Mouse (Mus musculus) hindbrain, postnatal 0 days (tissue): Measurements from ENCODE around the gene Ubtd1. TPM values are rescaled to one million over a fixed set of nuclear protein-coding genes. Genes with fewer than 3 reads are reported as not detected.

ENCODE experiments used
- ATAC-seq: fragments of 200-750 bp; cut with Nextera tagmentation; 2 replicates; pipeline ENCODE4 v1.8.0; 2017; ENCODE audit warnings: mild to moderate bottlenecking, moderate TSS enrichment, moderate library complexity
- DNase-seq: peaks from one replicate; pipeline ENCODE4 v3.0.0-alpha.2; 2015; ENCODE audit warnings: low spot score
- H3K27ac ChIP-seq: fragments of 300-500 bp; sonication (generic); 2 replicates; pipeline ENCODE4 v1.5.1; 2014; ENCODE audit warnings: mild to moderate bottlenecking
- H3K27me3 ChIP-seq: fragments of 300-500 bp; sonication (generic); 2 replicates; pipeline ENCODE4 v1.6.1; 2014; ENCODE audit warnings: low read length, mixed read lengths; ENCODE audit not compliant: insufficient read depth
- H3K36me3 ChIP-seq: fragments of 300-500 bp; sonication (generic); 2 replicates; pipeline ENCODE4 v1.6.1; 2014; ENCODE audit warnings: low read length, mixed read lengths; ENCODE audit not compliant: insufficient read depth
- H3K4me1 ChIP-seq: fragments of 300-500 bp; sonication (generic); 2 replicates; pipeline ENCODE4 v1.6.1; 2014; ENCODE audit warnings: antibody characterized with exemption, low read length, mixed read lengths; ENCODE audit not compliant: insufficient read depth
- H3K4me2 ChIP-seq: fragments of 300-500 bp; sonication (generic); 2 replicates; pipeline ENCODE4 v1.6.1; 2014; ENCODE audit warnings: low read depth, mild to moderate bottlenecking, low read length, moderate library complexity, mixed read lengths
- H3K4me3 ChIP-seq: fragments of 300-500 bp; sonication (generic); 2 replicates; pipeline ENCODE4 v1.5.1; 2014; ENCODE audit warnings: low read length
- H3K9ac ChIP-seq: fragments of 300-500 bp; sonication (generic); replicated peaks from 2 replicates; pipeline ENCODE4 v1.6.1; 2014; ENCODE audit warnings: mild to moderate bottlenecking, low read length, moderate library complexity, mixed read lengths
- H3K9me3 ChIP-seq: fragments of 300-500 bp; sonication (generic); 2 replicates; pipeline ENCODE4 v1.6.1; 2016; ENCODE audit warnings: low read length, mixed read lengths
- CTCF ChIP-seq: IDR thresholded peaks from 2 replicates; pipeline ENCODE4 v1.5.1; 2016; ENCODE audit warnings: antibody characterized with exemption, control low read depth, low read depth
- WGBS: fragments of 180-500 bp; shearing (Covaris S2); extraction: QIAGEN DNeasy Blood & Tissue Kit; methylation state at CpG from one replicate; pipeline ENCODE4 v1.1.7; 2014; 5-methylcytosine and 5-hydroxymethylcytosine counted together
- polyA plus RNA-seq: library from polyadenylated mRNA; unstranded; fragments of >200 nt; fragmentation: Nextera tagmentation; extraction: Ambion mirVana; gene quantifications from 2 replicates; pipeline ENCODE4 v1.2.1, GENCODE M21; 2015
- total RNA-seq: library from RNA; depleted of rRNA; stranded (reverse); fragments of >200 nt; gene quantifications from 2 replicates; pipeline ENCODE4 v1.2.3, GENCODE M21; 2014

Ubtd1 gene
- total and polyA plus RNA-seq, 2 experiments from 2014 or later = 14.1 to 19.9 TPM

DNA sequence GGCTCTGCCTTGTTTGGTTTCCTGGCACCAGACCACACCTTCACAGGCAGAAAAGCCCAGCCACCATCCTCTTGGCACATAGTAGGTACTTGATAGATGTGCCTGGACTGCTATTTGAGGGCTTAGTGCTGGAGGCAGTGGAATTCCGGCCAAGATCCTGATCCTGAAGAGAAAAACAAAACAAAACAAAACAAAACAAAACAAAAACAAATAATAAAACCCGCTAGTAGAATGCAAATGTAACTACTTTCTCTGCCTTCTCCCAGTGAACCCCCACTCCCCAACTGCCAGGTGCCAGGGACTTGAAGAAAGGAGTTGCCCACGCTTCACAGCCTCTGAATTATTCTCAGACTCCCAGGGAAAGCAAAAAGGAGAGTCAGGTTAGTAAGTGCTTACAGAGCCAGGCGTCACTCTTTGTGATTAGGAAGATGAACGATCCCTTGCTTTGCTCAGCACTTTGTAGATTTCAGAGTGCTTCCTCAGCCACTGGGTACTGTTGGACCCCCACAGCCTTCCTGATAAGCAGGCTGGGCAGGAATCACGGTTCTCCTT is 10.4 kb downstream of the Ubtd1 start:
- H3K9ac ChIP-seq = no peak overlapping the region
- DNase-seq (peak; percentile 46), ATAC-seq (peak; percentile 47; the same call in 1 of the 2 replicates)
- H3K27ac ChIP-seq = peak overlapping the region; percentile 38; the same call in 1 of the 2 replicates
- no peaks in the 10 kb centered on the region for H3K4me1 ChIP-seq
- WGBS = 30% methylated on average over 6 of the region's 6 CpGs
- no peaks in the 10 kb centered on the region for H3K27me3 ChIP-seq
- TF ChIP-seq CTCF = no peak
- no peak overlapping the region for H3K4me2 ChIP-seq
- no peaks in the 10 kb centered on the region for H3K9me3 ChIP-seq
- no peaks in the 10 kb centered on the region for H3K36me3 ChIP-seq
- no peak overlapping the region for H3K4me3 ChIP-seq

DNA sequence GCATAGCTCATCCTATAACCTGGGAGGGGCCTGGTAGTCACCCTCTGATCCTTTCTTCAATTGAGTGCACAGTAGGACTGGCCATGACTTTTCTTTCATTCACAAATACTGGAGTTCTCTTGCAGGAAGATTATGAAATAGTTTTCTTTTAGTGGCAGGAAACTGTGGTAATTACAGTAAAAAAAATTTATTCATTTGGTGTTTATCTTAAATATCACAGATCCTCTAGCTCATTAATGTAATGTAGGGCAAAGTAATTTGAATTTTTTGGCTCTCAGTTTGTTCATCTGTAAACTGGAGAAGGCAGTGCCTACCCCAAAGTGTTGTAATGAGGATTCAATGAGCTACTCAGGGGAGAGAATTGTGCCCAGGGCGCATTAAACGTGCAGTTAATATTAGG is 11.4 kb downstream of the Ubtd1 start:
- no peak overlapping the region for H3K27ac ChIP-seq
- H3K36me3 ChIP-seq = no peaks in the 10 kb centered on the region
- 85% methylated on average over 2 of the region's 2 CpGs for WGBS
- H3K4me2 ChIP-seq = no peak overlapping the region
- no peak for TF ChIP-seq CTCF
- H3K27me3 ChIP-seq = no peaks in the 10 kb centered on the region
- ATAC-seq (no peak), DNase-seq (no peak)
- H3K9me3 ChIP-seq = no peaks in the 10 kb centered on the region
- H3K4me3 ChIP-seq = no peak overlapping the region
- no peak overlapping the region for H3K9ac ChIP-seq
- H3K4me1 ChIP-seq = no peaks in the 10 kb centered on the region

DNA sequence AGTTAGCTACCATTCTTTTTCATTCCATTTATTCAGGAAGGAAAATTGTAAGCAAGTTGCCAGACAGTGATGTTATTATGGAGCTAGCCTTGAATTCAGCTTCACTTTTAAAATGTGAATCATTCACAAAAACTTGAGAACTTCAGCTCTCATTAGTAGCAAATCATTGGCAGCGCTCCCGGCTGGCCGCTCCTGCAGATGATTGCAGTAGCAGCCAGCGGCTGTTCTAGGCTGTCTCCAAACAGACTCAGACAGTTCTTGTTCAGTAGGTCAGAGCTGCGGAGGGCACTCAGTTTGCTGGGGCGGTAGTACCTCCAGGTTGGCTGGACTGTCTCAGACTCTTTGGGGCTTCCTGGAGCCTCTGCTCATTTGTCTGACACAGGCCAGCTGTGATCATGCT is 11.9 kb downstream of the Ubtd1 start:
- Histone ChIP-seq H3K9ac (no peak overlapping the region), H3K4me3 (no peak overlapping the region), H3K36me3 (no peaks in the 10 kb centered on the region), H3K9me3 (no peaks in the 10 kb centered on the region), H3K27me3 (no peaks in the 10 kb centered on the region), H3K4me2 (no peak overlapping the region), H3K4me1 (no peaks in the 10 kb centered on the region), H3K27ac (no peak overlapping the region)
- ATAC-seq (no peak), DNase-seq (peak; percentile 47)
- TF ChIP-seq CTCF = no peak
- 57% methylated on average over 6 of the region's 6 CpGs for WGBS

DNA sequence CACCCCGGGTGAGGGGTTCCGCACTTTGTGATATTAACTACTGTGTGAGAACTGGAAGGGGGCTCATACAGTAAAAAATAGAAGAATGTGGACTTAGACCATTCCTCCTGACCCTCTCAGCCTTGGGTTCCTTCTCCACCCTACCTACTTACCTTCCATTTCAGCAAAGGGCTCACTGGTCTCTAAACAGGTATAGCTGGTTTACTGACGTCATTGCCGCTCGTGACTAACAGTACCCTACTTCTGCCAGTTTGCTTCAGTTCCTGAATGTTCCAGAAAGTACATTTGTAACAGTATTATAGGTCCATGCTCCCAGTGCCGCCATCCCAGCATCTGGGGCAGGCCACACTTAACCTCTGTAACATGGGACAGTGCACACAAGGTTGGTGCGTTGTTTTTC is 12.5 kb downstream of the Ubtd1 start:
- Histone ChIP-seq H3K4me1 (no peaks in the 10 kb centered on the region), H3K9ac (no peak overlapping the region), H3K27ac (no peak overlapping the region), H3K27me3 (no peaks in the 10 kb centered on the region), H3K4me2 (no peak overlapping the region), H3K4me3 (no peak overlapping the region), H3K36me3 (no peaks in the 10 kb centered on the region), H3K9me3 (no peaks in the 10 kb centered on the region)
- DNase-seq = no peak
- no peak for TF ChIP-seq CTCF
- 92% methylated on average over 7 of the region's 7 CpGs for WGBS
- no peak for ATAC-seq

DNA sequence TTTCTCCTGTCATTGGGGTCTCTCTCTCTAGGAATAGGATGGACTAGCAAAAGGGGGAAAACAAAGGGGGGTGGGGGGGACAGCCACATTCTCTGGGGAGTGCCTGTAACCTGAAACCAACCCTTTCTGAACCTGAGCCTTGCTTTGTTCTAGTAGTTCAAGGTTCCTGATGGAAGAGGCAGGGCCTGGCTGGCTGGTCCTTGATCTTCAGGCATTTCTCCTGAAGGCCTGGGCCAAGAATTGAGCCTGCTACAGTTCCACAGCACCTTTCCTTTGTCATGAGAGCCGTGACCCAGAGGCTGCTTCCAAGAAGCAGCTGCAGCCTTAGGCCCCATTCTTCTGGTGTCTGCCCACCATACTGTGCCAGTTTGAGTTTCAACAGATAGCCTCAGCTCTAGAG is 13.9 kb downstream of the Ubtd1 start:
- H3K9ac ChIP-seq = no peak overlapping the region
- H3K4me2 ChIP-seq = no peak overlapping the region
- H3K9me3 ChIP-seq = no peaks in the 10 kb centered on the region
- WGBS = 62% methylated on average over 1 of the region's 1 CpGs
- no peak overlapping the region for H3K4me3 ChIP-seq
- DNase-seq (no peak), ATAC-seq (no peak)
- no peak for TF ChIP-seq CTCF
- H3K36me3 ChIP-seq = no peaks in the 10 kb centered on the region
- H3K27me3 ChIP-seq = no peaks in the 10 kb centered on the region
- H3K4me1 ChIP-seq = no peaks in the 10 kb centered on the region
- H3K27ac ChIP-seq = no peak overlapping the region

DNA sequence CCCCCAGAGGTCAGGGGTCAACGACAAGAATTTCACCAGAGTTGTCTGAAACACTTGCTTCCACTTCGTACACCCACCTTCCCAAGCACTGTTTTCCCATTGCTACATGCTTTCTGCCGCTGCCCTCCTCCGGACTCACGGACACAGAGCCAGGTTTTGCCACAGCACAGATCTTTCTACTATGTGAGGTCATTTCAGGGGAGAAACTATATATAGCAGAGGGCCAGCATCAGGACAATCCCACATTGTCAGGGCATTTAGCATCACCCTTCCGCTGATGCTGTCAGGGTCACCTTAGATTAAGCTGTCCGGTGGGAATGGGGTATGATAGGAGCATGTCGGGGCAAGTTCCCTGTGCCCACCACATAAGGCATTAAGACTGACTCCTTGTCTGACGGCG is 15.5 kb downstream of the Ubtd1 start:
- DNase-seq = no peak
- WGBS = 91% methylated on average over 10 of the region's 10 CpGs

DNA sequence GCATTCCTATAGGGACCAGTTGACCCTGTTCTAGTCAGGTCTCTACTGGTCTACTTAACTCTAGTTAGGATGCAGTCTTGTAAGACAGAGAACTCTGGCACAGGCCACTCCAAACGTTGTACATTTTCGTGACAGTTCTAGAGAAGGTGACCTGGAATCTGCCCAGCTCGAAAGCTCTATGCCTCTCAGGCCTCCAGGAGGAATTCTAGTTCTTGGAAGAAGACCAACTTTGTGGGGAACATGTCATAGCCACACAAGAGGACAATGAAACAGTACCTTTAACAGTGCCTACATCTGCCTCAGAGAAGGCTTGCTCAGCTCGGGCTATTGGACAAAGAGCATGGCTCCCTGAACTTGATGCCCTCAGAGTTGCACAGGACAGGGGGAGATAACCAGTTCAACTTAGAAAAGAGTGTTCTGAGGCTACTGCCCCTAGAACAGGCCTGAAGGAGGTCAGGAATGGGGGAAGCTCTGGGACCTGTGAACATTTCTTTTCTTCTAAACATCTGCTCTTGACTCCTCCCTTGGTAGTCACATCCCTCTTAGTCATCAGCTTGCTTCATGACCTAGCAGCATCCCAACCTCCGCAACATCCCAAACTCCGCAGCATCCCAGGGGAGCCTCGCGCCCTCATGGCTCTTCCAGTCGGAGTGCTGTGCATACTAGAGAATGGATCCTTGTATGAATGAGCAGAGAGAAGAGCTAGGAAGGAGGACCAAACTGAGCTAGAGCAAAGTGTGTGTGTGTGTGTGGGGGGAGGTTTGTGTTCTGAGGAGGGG is 17.4 kb downstream of the Ubtd1 start:
- no peaks in the 10 kb centered on the region for H3K36me3 ChIP-seq
- no peak overlapping the region for H3K9ac ChIP-seq
- no peaks in the 10 kb centered on the region for H3K4me1 ChIP-seq
- no peak overlapping the region for H3K4me3 ChIP-seq
- DNase-seq (no peak), ATAC-seq (no peak)
- H3K27ac ChIP-seq = no peak overlapping the region
- no peak overlapping the region for H3K4me2 ChIP-seq
- no peaks in the 10 kb centered on the region for H3K9me3 ChIP-seq
- 80% methylated on average over 9 of the region's 9 CpGs for WGBS
- no peak for TF ChIP-seq CTCF
- H3K27me3 ChIP-seq = no peaks in the 10 kb centered on the region

More for the DNA sequence above, 15.5 kb downstream of the Ubtd1 start:
- no peak overlapping the region for H3K9ac ChIP-seq
- H3K27me3 ChIP-seq = no peaks in the 10 kb centered on the region
- no peak overlapping the region for H3K27ac ChIP-seq
- no peaks in the 10 kb centered on the region for H3K36me3 ChIP-seq
- no peaks in the 10 kb centered on the region for H3K4me1 ChIP-seq
- H3K9me3 ChIP-seq = no peaks in the 10 kb centered on the region
- no peak overlapping the region for H3K4me2 ChIP-seq
- no peak for ATAC-seq
- H3K4me3 ChIP-seq = no peak overlapping the region
- TF ChIP-seq CTCF = no peak
